Mouse (Mus musculus) CH12.LX (cell line): ENCODE measurements at regions not wholly inside any gene's neighbourhood (a gene's known extent, or its start where the extent isn't known, plus 50 kb on each side); places are given as distances from the start of the nearest gene placed in this dataset.

ENCODE experiments used
- MAX ChIP-seq: IDR thresholded peaks from 2 replicates; pipeline ENCODE4 v1.6.1; 2011; ENCODE audit warnings: low read length, improper control_type of control experiment
- TCF12 ChIP-seq: IDR thresholded peaks from 2 replicates; pipeline ENCODE4 v1.6.1; 2014; ENCODE audit warnings: low read depth, mild to moderate bottlenecking, inconsistent platforms, low read length, improper control_type of control experiment

- no peak for TF ChIP-seq MAX
- TF ChIP-seq TCF12 = no peak
Measured at GRCm38 (mm10) chr13:32560666-32561065, 222.1 kb upstream of the Gmds start.
